Mouse (Mus musculus) liver, embryonic 13.5 days (tissue): ENCODE measurements around the gene Egfl8. TPM values are rescaled to one million over a fixed set of nuclear protein-coding genes. Genes with fewer than 3 reads are reported as not detected.

Experiments
- ATAC-seq: fragments of 200-750 bp; cut with Nextera tagmentation; 2 replicates; pipeline ENCODE4 v1.8.0; 2017; ENCODE audit warnings: low read depth, mild to moderate bottlenecking, moderate number of reproducible peaks, moderate library complexity
- DNase-seq: peaks from one replicate; pipeline ENCODE4 v3.0.0; 2022
- H3K27ac ChIP-seq: fragments of 300-500 bp; sonication (generic); 2 replicates; pipeline ENCODE4 v1.5.1; 2015; ENCODE audit warnings: moderate library complexity, mild to moderate bottlenecking, inconsistent platforms
- H3K27me3 ChIP-seq: fragments of 300-500 bp; sonication (generic); 2 replicates; pipeline ENCODE4 v1.6.1; 2015; ENCODE audit warnings: mild to moderate bottlenecking, inconsistent platforms
- H3K36me3 ChIP-seq: fragments of 300-500 bp; sonication (generic); 2 replicates; pipeline ENCODE4 v1.6.1; 2015; ENCODE audit warnings: mild to moderate bottlenecking, inconsistent platforms
- H3K4me1 ChIP-seq: fragments of 300-500 bp; sonication (generic); replicated peaks from 2 replicates; pipeline ENCODE4 v1.6.1; 2015; ENCODE audit warnings: inconsistent platforms
- H3K4me2 ChIP-seq: fragments of 300-500 bp; sonication (generic); 2 replicates; pipeline ENCODE4 v1.6.1; 2015; ENCODE audit warnings: inconsistent platforms, mild to moderate bottlenecking, moderate library complexity
- H3K4me3 ChIP-seq: fragments of 300-500 bp; sonication (generic); replicated peaks from 2 replicates; pipeline ENCODE4 v1.5.1; 2015; ENCODE audit warnings: mild to moderate bottlenecking, inconsistent platforms
- H3K9ac ChIP-seq: fragments of 300-500 bp; sonication (generic); 2 replicates; pipeline ENCODE4 v1.6.1; 2015; ENCODE audit warnings: mild to moderate bottlenecking, inconsistent platforms
- H3K9me3 ChIP-seq: fragments of 300-500 bp; sonication (generic); replicated peaks from 2 replicates; pipeline ENCODE4 v1.6.1; 2016; ENCODE audit warnings: inconsistent platforms
- WGBS: fragments of 180-500 bp; shearing (Covaris S2); methylation state at CpG from one replicate; pipeline ENCODE4 v1.1.7; 2015; ENCODE audit not compliant: insufficient replicate concordance; 5-methylcytosine and 5-hydroxymethylcytosine counted together
- polyA plus RNA-seq: library from polyadenylated mRNA; unstranded; fragments of >200 nt; fragmentation: Nextera tagmentation; extraction: Ambion mirVana; gene quantifications from 2 replicates; pipeline ENCODE4 v1.2.1, GENCODE M21; 2015

The Egfl8 gene
- polyA plus RNA-seq, 1 experiment from 2014 or later = 0.30 TPM

DNA sequence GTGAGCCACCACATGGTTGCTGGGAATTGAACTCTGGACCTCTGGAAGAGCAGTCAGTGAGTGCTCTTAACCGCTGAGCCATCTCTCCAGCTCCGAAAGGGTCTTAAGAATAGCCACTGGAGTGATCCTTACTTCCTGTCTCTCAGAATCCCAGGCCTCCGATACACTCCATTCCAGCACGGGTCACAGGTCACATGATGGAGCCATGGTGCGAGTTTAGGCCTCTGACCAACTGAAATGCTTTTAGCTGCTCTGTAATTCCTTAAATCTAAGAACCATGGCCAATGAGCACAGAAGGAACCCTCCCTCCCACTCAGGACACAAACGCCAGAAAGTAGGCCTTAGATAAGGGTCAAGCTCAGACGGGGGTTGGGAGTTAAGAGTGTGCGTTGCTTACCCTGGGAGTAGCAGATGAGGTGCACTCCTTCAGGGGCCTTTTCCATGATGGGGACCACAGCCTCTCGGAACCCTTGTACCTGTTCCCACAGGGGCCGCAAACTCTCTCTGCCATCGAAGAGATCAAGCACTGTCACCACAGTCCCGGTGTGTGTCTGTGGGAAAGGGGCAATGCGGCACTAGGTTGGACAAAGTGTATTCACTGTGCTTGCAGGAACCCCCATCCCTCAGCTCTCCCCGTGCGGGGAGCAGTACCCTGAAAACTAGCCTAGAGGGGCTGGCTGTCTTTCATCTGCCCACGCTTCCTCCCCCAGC lies 10.4 kb upstream of the Egfl8 start:
- ATAC-seq = no peak
- WGBS = 49% methylated on average over 16 of the region's 16 CpGs

DNA sequence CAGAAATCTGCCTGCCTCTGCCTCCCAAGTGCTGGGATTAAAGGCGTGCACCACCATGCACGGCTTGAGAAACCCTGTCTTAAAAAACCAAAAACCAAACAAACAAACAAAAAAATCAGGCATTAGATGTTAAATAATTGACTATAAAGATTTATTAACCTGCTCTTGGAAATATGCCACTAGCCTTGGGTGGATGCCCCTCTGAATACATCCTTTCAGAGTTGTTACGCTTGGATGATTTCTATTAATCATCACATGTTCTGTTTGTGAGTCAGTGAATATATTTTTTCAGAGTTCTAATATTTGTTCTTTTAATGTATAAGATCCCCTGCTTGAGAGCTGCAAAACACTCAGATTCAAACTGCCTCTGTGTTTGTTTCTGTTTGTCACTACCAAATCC lies 9.2 kb upstream of the Egfl8 start:
- Histone ChIP-seq H3K4me2 (no peak overlapping the region), H3K9me3 (no peaks in the 10 kb centered on the region), H3K36me3 (peaks cover 22% of the 10 kb centered on the region), H3K27ac (no peak overlapping the region), H3K4me1 (peaks cover 53% of the 10 kb centered on the region), H3K4me3 (no peak overlapping the region), H3K27me3 (peaks cover 26% of the 10 kb centered on the region), H3K9ac (no peak overlapping the region)
- ATAC-seq (no peak), DNase-seq (no peak)
- 82% methylated on average over 3 of the region's 3 CpGs for WGBS

More for the DNA sequence above, 10.4 kb upstream of the Egfl8 start:
- Histone ChIP-seq H3K36me3 (peaks cover 22% of the 10 kb centered on the region), H3K9me3 (no peaks in the 10 kb centered on the region), H3K9ac (peak overlapping the region; percentile 80), H3K27ac (peak overlapping the region; percentile 70), H3K27me3 (peaks cover 38% of the 10 kb centered on the region), H3K4me2 (peak overlapping the region; percentile 91), H3K4me3 (peak overlapping the region; percentile 70), H3K4me1 (peaks cover 65% of the 10 kb centered on the region)
- DNase-seq = no peak

- H3K36me3 ChIP-seq = peaks cover 22% of the 10 kb centered on the region
- peaks cover 8% of the 10 kb centered on the region for H3K27me3 ChIP-seq
- H3K9me3 ChIP-seq = no peaks in the 10 kb centered on the region
- H3K4me3 ChIP-seq = no peak overlapping the region
- no peak for ATAC-seq
- no peak for DNase-seq
- peaks cover 41% of the 10 kb centered on the region for H3K4me1 ChIP-seq
- H3K4me2 ChIP-seq = no peak overlapping the region
- no peak overlapping the region for H3K27ac ChIP-seq
- WGBS = 71% methylated on average over 9 of the region's 9 CpGs
- H3K9ac ChIP-seq = no peak overlapping the region
These were observed 7.4 kb upstream of the Egfl8 start for GRCm38 (mm10) chr17:34623161-34623560.

- H3K9me3 ChIP-seq = no peaks in the 10 kb centered on the region
- H3K9ac ChIP-seq = no peak overlapping the region
- H3K27me3 ChIP-seq = no peaks in the 10 kb centered on the region
- no peak for ATAC-seq
- no peak overlapping the region for H3K4me2 ChIP-seq
- no peak overlapping the region for H3K4me3 ChIP-seq
- 80% methylated on average over 8 of the region's 8 CpGs for WGBS
- H3K27ac ChIP-seq = no peak overlapping the region
- DNase-seq = no peak
- H3K4me1 ChIP-seq = peaks cover 31% of the 10 kb centered on the region
- peaks cover 32% of the 10 kb centered on the region for H3K36me3 ChIP-seq
These were observed 5.2 kb upstream of the Egfl8 start for GRCm38 (mm10) chr17:34621006-34621405.

DNA sequence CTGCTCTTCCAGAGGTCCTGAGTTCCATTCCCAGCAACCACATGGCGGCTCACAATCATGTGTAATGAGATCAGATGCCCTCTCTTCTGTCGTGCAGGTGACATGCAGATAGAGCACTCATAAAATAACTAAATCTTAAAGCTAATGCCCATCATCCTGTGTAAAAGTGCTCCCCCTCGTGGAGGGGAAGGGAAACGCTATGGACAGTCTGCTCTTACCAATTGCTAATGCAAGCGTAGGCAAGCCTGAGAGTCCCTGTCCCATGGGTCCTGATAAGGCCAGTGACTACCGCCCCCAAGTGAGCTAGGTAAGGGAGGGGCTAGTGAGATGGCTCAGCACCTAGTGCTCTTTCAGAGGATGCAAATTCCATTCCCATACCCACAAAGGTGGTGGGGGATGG lies 3.2 kb upstream of the Egfl8 start:
- Histone ChIP-seq H3K9me3 (no peaks in the 10 kb centered on the region), H3K4me2 (no peak overlapping the region), H3K36me3 (peaks cover 39% of the 10 kb centered on the region), H3K4me1 (peaks cover 30% of the 10 kb centered on the region), H3K4me3 (no peak overlapping the region), H3K27me3 (no peaks in the 10 kb centered on the region), H3K9ac (no peak overlapping the region), H3K27ac (no peak overlapping the region)
- 5% methylated on average over 6 of the region's 6 CpGs for WGBS
- ATAC-seq (peak; percentile 60), DNase-seq (peak; percentile 67)

DNA sequence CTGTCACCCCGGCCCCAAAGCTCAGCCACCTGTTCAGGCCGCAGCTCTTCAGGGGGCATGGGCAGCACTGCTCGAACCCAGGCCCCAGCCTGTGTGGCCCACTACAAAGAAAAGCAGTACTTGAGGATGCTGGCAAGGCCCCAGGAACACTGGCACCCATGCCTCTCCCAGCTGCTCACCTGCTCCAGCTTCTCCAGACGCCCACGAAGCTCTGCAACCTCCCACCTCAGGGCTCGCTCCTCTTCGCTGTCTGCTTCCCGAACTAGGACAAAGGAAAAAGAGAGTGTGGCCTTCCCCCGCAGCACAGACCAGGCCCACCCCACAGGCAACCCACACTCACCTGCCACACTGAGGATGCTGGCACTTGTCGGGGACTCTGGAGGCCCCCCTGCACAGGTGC lies 1.9 kb downstream of the Egfl8 start:
- peak overlapping the region; percentile 82 for H3K27ac ChIP-seq
- H3K9me3 ChIP-seq = no peaks in the 10 kb centered on the region
- peaks cover 62% of the 10 kb centered on the region for H3K36me3 ChIP-seq
- DNase-seq = no peak
- 0 out of 2 replicates have a peak overlapping the region, but pooled peaks have one; percentile 6 for H3K4me2 ChIP-seq
- H3K4me3 ChIP-seq = no peak overlapping the region
- H3K9ac ChIP-seq = peak overlapping the region; percentile 33; the same call in 1 of the 2 replicates
- WGBS = 78% methylated on average over 10 of the region's 10 CpGs
- no peaks in the 10 kb centered on the region for H3K27me3 ChIP-seq
- ATAC-seq = no peak
- peaks cover 42% of the 10 kb centered on the region for H3K4me1 ChIP-seq

DNA sequence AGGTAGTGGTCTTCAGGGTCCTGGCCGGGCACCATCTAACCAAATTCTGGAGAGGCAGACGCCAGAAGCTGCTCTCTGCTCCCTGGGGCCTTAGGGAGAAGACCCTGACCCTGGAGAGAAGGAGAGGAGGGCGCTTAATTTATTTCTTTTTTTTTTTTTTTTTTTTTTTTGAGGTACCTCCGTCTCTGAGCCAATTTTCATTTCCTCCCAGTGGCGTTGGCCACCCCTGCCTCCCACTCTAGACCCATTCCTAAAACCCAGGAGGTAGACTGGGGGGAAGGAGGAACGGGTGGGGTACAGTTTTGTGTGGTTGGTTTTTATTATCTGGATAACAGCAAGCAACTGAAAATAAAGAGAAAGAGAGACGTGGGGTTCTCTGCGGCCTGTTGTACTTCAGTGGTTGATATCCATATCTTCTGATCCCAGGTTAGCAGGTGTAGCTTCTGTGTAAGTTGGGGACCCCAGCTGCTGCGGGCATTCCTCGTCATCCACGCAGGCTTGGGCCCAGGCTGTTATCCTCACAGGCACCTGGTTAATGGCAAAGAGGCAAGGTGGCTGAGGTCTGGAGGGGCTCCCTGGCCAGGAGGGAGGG lies 2.6 kb downstream of the Egfl8 start:
- DNase-seq (no peak), ATAC-seq (peak; percentile 68)
- peaks cover 62% of the 10 kb centered on the region for H3K36me3 ChIP-seq
- H3K9ac ChIP-seq = peak overlapping the region; percentile 33; the same call in 1 of the 2 replicates
- H3K27ac ChIP-seq = peak overlapping the region; percentile 82
- 0 out of 2 replicates have a peak overlapping the region, but pooled peaks have one; percentile 19 for H3K4me2 ChIP-seq
- WGBS = 38% methylated on average over 11 of the region's 11 CpGs
- H3K4me1 ChIP-seq = peaks cover 49% of the 10 kb centered on the region
- no peak overlapping the region for H3K4me3 ChIP-seq
- H3K27me3 ChIP-seq = no peaks in the 10 kb centered on the region
- no peaks in the 10 kb centered on the region for H3K9me3 ChIP-seq

DNA sequence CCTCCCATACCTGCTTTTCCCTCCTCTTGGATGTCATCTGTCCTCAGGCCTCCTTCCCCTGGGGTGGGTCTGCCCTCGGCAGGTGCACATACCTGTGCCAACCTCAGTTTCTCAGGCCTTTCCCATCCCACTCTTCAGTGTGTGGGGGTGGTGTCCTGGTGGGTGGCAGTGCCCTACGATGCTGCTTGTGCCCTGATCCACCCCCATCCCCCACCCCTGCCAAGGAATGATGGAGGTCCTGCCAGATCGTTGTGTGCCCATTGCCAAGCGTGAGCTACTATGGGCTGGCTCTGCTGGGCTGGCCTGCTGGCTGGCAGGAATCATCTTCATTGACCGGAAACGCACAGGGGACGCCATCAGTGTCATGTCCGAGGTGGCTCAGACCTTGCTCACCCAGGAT lies 4.7 kb downstream of the Egfl8 start:
- H3K36me3 ChIP-seq = peaks cover 59% of the 10 kb centered on the region
- DNase-seq = no peak
- no peaks in the 10 kb centered on the region for H3K27me3 ChIP-seq
- no peak overlapping the region for H3K4me3 ChIP-seq
- H3K27ac ChIP-seq = no peak overlapping the region
- H3K4me1 ChIP-seq = peaks cover 65% of the 10 kb centered on the region
- no peak overlapping the region for H3K9ac ChIP-seq
- 79% methylated on average over 8 of the region's 8 CpGs for WGBS
- ATAC-seq = no peak
- H3K9me3 ChIP-seq = no peaks in the 10 kb centered on the region
- H3K4me2 ChIP-seq = no peak overlapping the region

DNA sequence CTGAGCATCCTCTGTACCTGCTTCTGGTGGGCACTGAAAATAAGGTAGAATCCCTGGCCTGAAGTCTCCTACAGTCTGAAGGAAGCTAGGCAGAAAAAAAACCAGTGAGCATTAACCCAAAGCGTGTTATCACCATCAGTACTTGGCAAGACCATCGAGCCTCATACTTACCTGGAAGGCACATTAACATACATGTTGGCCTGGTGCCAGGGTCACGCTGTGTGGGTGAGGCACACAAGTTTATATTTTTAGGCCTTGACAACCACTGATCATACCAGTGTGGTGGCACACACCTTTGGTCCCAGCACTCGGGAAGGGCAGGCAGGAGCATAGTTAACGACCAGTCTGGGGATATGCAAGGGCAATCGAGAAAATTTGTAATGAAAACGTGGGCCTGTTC lies 7.8 kb downstream of the Egfl8 start:
- no peak for DNase-seq
- no peak overlapping the region for H3K4me3 ChIP-seq
- WGBS = 77% methylated on average over 7 of the region's 7 CpGs
- ATAC-seq = no peak
- peak overlapping the region; percentile 14; the same call in 1 of the 2 replicates for H3K9ac ChIP-seq
- H3K9me3 ChIP-seq = no peaks in the 10 kb centered on the region
- no peak overlapping the region for H3K4me2 ChIP-seq
- no peaks in the 10 kb centered on the region for H3K27me3 ChIP-seq
- peak overlapping the region; percentile 13; the same call in 1 of the 2 replicates for H3K27ac ChIP-seq
- peaks cover 59% of the 10 kb centered on the region for H3K4me1 ChIP-seq
- H3K36me3 ChIP-seq = peaks cover 37% of the 10 kb centered on the region

DNA sequence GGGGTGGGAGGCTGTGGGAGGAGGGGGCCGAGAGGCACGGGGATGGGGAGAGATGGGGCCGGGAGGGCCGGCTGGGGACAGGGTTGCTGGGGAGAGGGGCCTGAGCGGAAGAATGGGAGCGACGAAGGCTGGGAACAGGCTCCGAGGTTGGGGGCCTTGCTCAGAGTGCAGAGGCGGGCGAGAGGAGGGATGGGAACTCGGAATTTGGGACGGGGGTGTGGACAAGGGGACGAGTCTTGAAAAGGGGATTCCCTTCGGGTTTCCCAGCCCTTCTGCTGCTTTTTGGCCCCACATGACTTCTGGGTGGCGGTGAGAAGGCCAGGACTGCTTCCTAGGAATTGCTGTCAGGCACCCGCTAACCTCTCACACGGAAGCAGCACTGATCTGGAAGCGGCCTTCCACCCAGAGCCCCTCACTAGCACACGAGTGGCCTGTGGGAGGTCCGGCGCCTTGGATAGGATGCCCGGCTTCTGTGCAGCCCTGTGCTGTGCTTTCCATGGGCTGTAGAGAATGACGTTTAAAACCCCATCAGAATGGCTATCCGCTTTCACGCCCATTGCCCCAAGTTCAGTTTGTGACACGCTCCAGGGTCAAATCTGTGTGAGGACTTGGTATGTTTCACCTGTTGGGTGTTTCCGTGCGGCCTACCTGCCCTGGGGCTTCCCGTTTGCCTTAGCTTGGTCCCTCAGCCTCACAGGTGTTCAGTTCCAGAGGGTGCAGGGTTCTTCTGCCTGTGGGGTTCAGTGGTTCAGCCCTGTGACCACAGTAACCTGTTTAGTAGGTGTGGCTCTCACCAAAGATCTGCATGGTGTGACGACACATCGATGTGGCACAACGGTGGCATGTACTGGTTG lies 9.4 kb downstream of the Egfl8 start:
- Histone ChIP-seq H3K9ac (peak overlapping the region; percentile 97), H3K27ac (peak overlapping the region; percentile 89), H3K4me1 (peaks cover 61% of the 10 kb centered on the region), H3K36me3 (peaks cover 28% of the 10 kb centered on the region), H3K9me3 (no peaks in the 10 kb centered on the region), H3K27me3 (no peaks in the 10 kb centered on the region), H3K4me3 (peak overlapping the region; percentile 95), H3K4me2 (peak overlapping the region; percentile 93)
- no peak for DNase-seq
- no peak for ATAC-seq
- 15% methylated on average over 32 of the region's 32 CpGs for WGBS

- 0% methylated on average over 29 of the region's 30 CpGs for WGBS
- peak overlapping the region; percentile 95 for H3K4me3 ChIP-seq
- H3K27me3 ChIP-seq = no peaks in the 10 kb centered on the region
- ATAC-seq (peak; percentile 41), DNase-seq (peak; percentile 94)
- H3K4me2 ChIP-seq = peak overlapping the region; percentile 93
- peak overlapping the region; percentile 89 for H3K27ac ChIP-seq
- H3K4me1 ChIP-seq = peaks cover 61% of the 10 kb centered on the region
- peaks cover 28% of the 10 kb centered on the region for H3K36me3 ChIP-seq
- H3K9ac ChIP-seq = peak overlapping the region; percentile 97
- H3K9me3 ChIP-seq = no peaks in the 10 kb centered on the region
These were observed 10.2 kb downstream of the Egfl8 start for GRCm38 (mm10) chr17:34605609-34606008.
